Mouse (Mus musculus) C2C12 (cell line): Measurements from ENCODE around the gene Ccdc180. TPM values are rescaled to one million over a fixed set of nuclear protein-coding genes. Genes with fewer than 3 reads are reported as not detected.

Experiments
- H3K27me3 ChIP-seq: one replicate; pipeline ENCODE4 v1.6.1; 2011; ENCODE audit not compliant: control insufficient read depth, insufficient read depth, insufficient read length
- H3K36me3 ChIP-seq: one replicate; pipeline ENCODE4 v1.6.1; 2011; ENCODE audit not compliant: control insufficient read depth, insufficient read depth
- H3K4me3 ChIP-seq: one replicate; pipeline ENCODE4 v1.5.1; 2011; ENCODE audit warnings: mild to moderate bottlenecking, control low read depth; ENCODE audit not compliant: poor library complexity, insufficient read depth, severe bottlenecking
- H3K79me2 ChIP-seq: one replicate; pipeline ENCODE4 v1.6.1; 2011; ENCODE audit not compliant: control insufficient read depth, insufficient read depth
- H3K79me3 ChIP-seq: one replicate; pipeline ENCODE4 v1.6.1; 2011; ENCODE audit warnings: low read depth, control low read depth
- H3ac ChIP-seq: one replicate; pipeline ENCODE3; 2011; ENCODE audit warnings: low read depth; ENCODE audit not compliant: control insufficient read depth, insufficient read length
- CEBPB ChIP-seq: IDR thresholded peaks from one replicate; pipeline ENCODE4 v1.6.1; 2011; ENCODE audit warnings: low read depth, mild to moderate bottlenecking, control low read depth, moderate library complexity
- CTCF ChIP-seq: IDR thresholded peaks from one replicate; pipeline ENCODE4 v1.5.1; 2011; ENCODE audit not compliant: control insufficient read depth, insufficient read depth, insufficient read length
- FOSL1 ChIP-seq: IDR thresholded peaks from one replicate; pipeline ENCODE4 v1.8.0; 2011; ENCODE audit warnings: mild to moderate bottlenecking, low read length; ENCODE audit not compliant: poor library complexity, insufficient read depth, severe bottlenecking
- MAX ChIP-seq: IDR thresholded peaks from one replicate; pipeline ENCODE4 v1.6.1; 2011; ENCODE audit warnings: mild to moderate bottlenecking, control low read depth
- MYOD1 ChIP-seq: IDR thresholded peaks from one replicate; pipeline ENCODE4 v1.6.1; 2011; ENCODE audit warnings: low read depth; ENCODE audit not compliant: control insufficient read depth, insufficient read length
- MYOG ChIP-seq: IDR thresholded peaks from one replicate; pipeline ENCODE4 v1.6.1; 2011; ENCODE audit not compliant: control insufficient read depth, insufficient read length; ENCODE audit errors: extremely low read depth
- USF1 ChIP-seq: IDR thresholded peaks from one replicate; pipeline ENCODE4 v1.6.1; 2011; ENCODE audit warnings: low read depth, mild to moderate bottlenecking, control low read depth, moderate library complexity
- polyA plus RNA-seq: library from polyadenylated mRNA; unstranded; fragments of >200 nt; fragmentation: generic; extraction: Trizol; gene quantifications from one replicate; pipeline ENCODE4 v1.2.1, GENCODE M21; 2012; ENCODE audit warnings: missing spikeins

The Ccdc180 gene
- polyA plus RNA-seq, 1 experiment: 0.08 TPM

DNA sequence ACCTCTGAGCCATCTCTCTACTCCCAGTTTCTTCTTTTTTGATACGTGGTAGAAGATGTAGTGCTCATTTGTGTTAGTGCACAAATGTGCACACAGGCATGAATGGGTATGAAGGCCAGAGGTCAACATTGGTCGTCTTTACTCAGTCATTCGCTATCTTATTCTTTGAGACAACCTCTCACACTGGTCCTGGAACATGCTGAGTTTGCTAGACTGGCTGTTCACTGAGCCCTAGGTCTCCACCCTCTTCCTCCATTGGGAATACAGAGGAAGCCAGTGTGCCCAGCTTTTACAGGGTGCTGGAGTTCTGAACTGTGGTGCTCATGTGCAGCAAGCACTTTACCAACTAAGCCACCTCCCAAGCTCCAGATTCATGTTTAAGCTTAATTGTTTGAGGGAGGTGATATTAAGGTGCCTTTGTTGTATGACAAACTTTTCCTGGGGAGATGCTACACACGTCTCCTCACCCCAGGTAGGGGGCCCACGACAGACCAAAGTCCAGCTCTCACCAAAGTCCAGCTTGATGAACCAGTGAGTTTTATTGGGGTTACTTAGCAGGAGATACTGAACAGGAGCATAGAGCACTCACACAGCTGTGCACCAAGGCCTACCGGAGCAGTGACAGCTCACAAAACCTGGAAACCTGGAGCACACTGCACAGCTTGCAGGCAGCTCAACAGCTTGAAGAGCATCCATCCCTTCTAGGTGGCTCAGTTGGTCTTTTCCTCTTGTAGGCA, 87.0 kb downstream of the Ccdc180 start:
- H3K79me2 ChIP-seq: peaks cover 36% of the 10 kb centered on the region
- H3K79me3 ChIP-seq: peaks cover 5% of the 10 kb centered on the region
- H3K27me3 ChIP-seq: no peaks in the 10 kb centered on the region
- H3K36me3 ChIP-seq: no peaks in the 10 kb centered on the region
- H3ac ChIP-seq: no peak overlapping the region
- TF ChIP-seq CEBPB (no peak), CTCF (no peak), MYOD1 (no peak), USF1 (no peak), MYOG (no peak), MAX (no peak), FOSL1 (no peak)
- no peak overlapping the region for H3K4me3 ChIP-seq

DNA sequence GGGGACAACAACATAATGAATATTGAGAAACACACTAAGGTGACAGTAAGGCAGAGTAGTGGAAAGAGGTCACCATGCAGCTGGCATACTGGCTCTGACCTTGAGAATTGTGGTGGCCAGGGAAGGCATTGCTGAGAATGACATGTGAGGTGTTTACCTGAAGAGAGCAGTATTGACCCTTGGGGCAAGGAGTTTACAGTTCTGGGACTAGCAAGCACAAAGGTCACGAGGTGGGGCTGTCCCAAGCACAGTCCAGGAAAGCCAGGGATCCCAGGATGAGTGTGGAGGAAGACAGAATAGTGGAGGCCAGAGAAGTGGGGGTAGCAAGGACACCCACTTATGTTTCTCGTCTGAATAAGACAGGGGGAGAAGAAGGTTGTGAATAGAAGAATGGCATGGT, 89.8 kb downstream of the Ccdc180 start:
- Histone ChIP-seq H3K36me3 (no peaks in the 10 kb centered on the region), H3K27me3 (no peaks in the 10 kb centered on the region), H3K79me3 (no peaks in the 10 kb centered on the region), H3K79me2 (peaks cover 27% of the 10 kb centered on the region), H3ac (no peak overlapping the region), H3K4me3 (no peak overlapping the region)
- TF ChIP-seq MAX: no peak
- no peak for TF ChIP-seq USF1
- TF ChIP-seq MYOG: no peak
- TF ChIP-seq CTCF: no peak
- TF ChIP-seq CEBPB: no peak
- TF ChIP-seq MYOD1: no peak
- no peak for TF ChIP-seq FOSL1

DNA sequence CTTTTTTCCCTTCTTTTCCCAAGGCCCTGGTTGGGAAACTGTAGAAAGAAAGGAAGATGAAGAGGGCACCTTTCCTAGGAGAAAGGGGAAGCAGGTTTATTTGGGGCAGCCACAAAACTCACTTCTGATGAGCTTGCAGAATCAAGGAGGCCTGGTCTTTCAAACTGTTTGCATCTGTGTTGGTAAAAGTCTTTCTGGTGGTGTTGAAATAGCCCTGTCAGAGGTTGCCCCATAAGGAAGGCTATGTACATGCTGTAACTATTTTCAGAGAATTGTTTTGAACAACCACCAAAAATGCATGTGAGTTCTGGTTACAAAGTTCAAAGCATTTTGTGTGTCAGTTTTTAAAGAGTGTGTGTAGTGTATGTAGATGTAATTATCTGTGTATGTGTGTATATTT, 91.0 kb downstream of the Ccdc180 start:
- H3K27me3 ChIP-seq: no peaks in the 10 kb centered on the region
- no peak for TF ChIP-seq FOSL1
- TF ChIP-seq MAX: no peak
- no peak for TF ChIP-seq MYOG
- no peak for TF ChIP-seq CEBPB
- TF ChIP-seq CTCF: no peak
- no peak for TF ChIP-seq MYOD1
- no peak for TF ChIP-seq USF1
- no peak overlapping the region for H3ac ChIP-seq
- peaks cover 32% of the 10 kb centered on the region for H3K79me2 ChIP-seq
- no peaks in the 10 kb centered on the region for H3K79me3 ChIP-seq
- no peak overlapping the region for H3K4me3 ChIP-seq
- no peaks in the 10 kb centered on the region for H3K36me3 ChIP-seq

DNA sequence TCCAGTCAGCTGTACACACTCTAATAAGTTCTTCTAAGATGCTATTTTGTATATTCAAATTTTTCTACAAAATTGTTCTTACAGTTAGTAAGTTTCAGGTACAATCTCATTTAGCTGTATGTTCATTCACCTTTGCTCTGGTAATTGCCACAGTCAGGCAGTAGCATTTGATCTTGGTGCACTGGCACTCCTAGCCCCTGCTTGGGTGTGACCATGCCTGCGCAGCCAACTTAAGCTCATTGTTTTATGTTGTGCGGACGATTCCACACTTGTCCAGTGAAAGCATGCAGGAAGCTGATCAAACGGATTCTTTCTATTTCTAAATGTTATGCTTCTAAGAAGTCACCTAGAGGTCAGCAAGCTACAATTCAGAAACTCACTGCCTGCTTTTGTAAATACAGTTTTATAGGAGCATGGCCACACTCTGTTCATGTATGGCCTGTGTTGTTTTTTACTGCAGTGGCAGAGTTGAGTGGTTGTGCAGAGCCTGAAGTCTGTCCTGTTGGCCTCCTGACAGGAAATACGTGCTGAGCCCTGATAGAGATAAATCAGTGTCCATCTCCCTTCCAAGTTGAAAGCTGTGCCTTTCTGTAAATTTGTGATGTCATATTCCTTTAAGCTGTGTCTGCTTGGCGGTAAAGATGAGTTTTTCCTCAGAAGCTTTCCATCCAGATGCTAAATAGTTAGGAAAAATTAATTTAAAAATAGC, 100.5 kb downstream of the Ccdc180 start:
- Histone ChIP-seq H3K27me3 (no peaks in the 10 kb centered on the region), H3K79me2 (no peaks in the 10 kb centered on the region), H3ac (no peak overlapping the region), H3K36me3 (peaks cover 21% of the 10 kb centered on the region), H3K79me3 (no peaks in the 10 kb centered on the region), H3K4me3 (no peak overlapping the region)
- no peak for TF ChIP-seq MYOG
- no peak for TF ChIP-seq CTCF
- no peak for TF ChIP-seq MAX
- TF ChIP-seq FOSL1: no peak
- TF ChIP-seq MYOD1: no peak
- no peak for TF ChIP-seq USF1
- no peak for TF ChIP-seq CEBPB

DNA sequence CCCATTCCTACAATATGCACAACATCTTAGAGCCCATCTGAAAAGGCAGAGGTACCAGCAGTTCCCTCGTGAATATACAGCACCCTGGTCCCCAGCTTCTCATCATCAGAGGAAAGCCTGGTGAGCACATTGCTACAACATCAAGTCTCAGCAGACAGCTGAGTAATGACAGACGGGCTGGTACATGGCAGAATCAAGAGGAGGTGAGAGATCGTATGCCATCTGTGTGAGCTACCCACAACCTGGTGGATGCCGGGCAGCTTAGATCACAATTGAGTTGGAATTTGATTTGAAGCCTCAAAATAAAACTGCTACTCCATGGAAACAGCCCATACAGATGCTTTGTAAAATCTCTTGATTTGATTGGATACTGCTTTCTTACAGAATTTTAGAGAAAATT, 108.4 kb downstream of the Ccdc180 start:
- Histone ChIP-seq H3K79me2 (no peaks in the 10 kb centered on the region), H3K4me3 (no peak overlapping the region), H3K79me3 (no peaks in the 10 kb centered on the region), H3K27me3 (no peaks in the 10 kb centered on the region), H3ac (no peak overlapping the region), H3K36me3 (no peaks in the 10 kb centered on the region)
- TF ChIP-seq MAX (no peak), CEBPB (no peak), MYOG (no peak), MYOD1 (no peak), FOSL1 (no peak), CTCF (no peak), USF1 (no peak)

Other genes with a start within 250 kb of the Ccdc180 start
- gene Aldh1b1, start 91.3 kb upstream of the Ccdc180 start, polyA plus RNA-seq: not detected
- not detected for gene Igfbpl1, start 63.4 kb upstream of the Ccdc180 start, polyA plus RNA-seq
- gene Stra6l, start 41.6 kb upstream of the Ccdc180 start, polyA plus RNA-seq: not detected
- 18.0 TPM for gene Tdrd7, start 75.0 kb downstream of the Ccdc180 start, polyA plus RNA-seq
- 0.34 TPM for gene Tmod1, start 148.6 kb downstream of the Ccdc180 start, polyA plus RNA-seq
- 73.4 TPM for gene Ncbp1, start 248.3 kb downstream of the Ccdc180 start, polyA plus RNA-seq
- gene Tstd2, start 248.4 kb downstream of the Ccdc180 start, polyA plus RNA-seq: 15.5 TPM